Mouse (Mus musculus) olfactory bulb, adult 2 months (tissue): ENCODE data around the gene Gpc4. TPM values are rescaled to one million over a fixed set of nuclear protein-coding genes. Genes with fewer than 3 reads are reported as not detected.

ENCODE experiments used
- H3K27ac ChIP-seq: fragments of 200-500 bp; 2 replicates; pipeline ENCODE4 v1.5.1; 2012; ENCODE audit warnings: low read depth, low read length; ENCODE audit not compliant: insufficient read depth
- H3K4me1 ChIP-seq: fragments of 200-500 bp; 2 replicates; pipeline ENCODE4 v1.6.1; 2012; ENCODE audit warnings: low read length; ENCODE audit not compliant: control insufficient read depth, insufficient read depth
- H3K4me3 ChIP-seq: fragments of 200-500 bp; 2 replicates; pipeline ENCODE4 v1.5.1; 2012; ENCODE audit warnings: mild to moderate bottlenecking, low read depth, low read length, moderate library complexity; ENCODE audit not compliant: insufficient read depth
- CTCF ChIP-seq: fragments of 200-500 bp; IDR thresholded peaks from 2 replicates; pipeline ENCODE4 v1.5.1; 2012; ENCODE audit warnings: low read depth, mild to moderate bottlenecking, low read length, moderate library complexity; ENCODE audit not compliant: insufficient read depth
- POLR2A ChIP-seq: fragments of 200-500 bp; IDR thresholded peaks from 2 replicates; pipeline ENCODE4 v1.6.1; 2012; ENCODE audit warnings: mild to moderate bottlenecking, low read depth, low read length, moderate library complexity; ENCODE audit not compliant: insufficient read depth
- WGBS: fragments of 180-500 bp; shearing (Covaris S2); methylation state at CpG from one replicate; pipeline ENCODE4 v1.1.7; 2018; 5-methylcytosine and 5-hydroxymethylcytosine counted together
- polyA plus RNA-seq: library from polyadenylated mRNA; stranded (reverse); fragments of >200 nt; gene quantifications from 2 replicates; pipeline ENCODE4 v1.2.4, GENCODE M21; 2012; ENCODE audit warnings: low replicate concordance; ENCODE audit not compliant: missing spikeins, insufficient read depth, insufficient read length

The Gpc4 gene
- polyA plus RNA-seq, 1 experiment: not detected

GRCm38 (mm10) chrX:52167519-52168244, 2.6 kb upstream of the Gpc4 start:
- Histone ChIP-seq H3K4me3 (no peak overlapping the region), H3K4me1 (peaks cover 12% of the 10 kb centered on the region), H3K27ac (no peak overlapping the region)
- 77% methylated on average over 6 of the region's 6 CpGs for WGBS
- TF ChIP-seq POLR2A (no peak), CTCF (no peak)

GRCm38 (mm10) chrX:52165555-52165938, 495 bp upstream of the Gpc4 start:
- Histone ChIP-seq H3K4me1 (peaks cover 12% of the 10 kb centered on the region), H3K27ac (no peak overlapping the region), H3K4me3 (peak overlapping the region; percentile 50; the same call in 1 of the 2 replicates)
- TF ChIP-seq POLR2A (no peak), CTCF (no peak)
- 35% methylated on average over 5 of the region's 7 CpGs for WGBS

DNA sequence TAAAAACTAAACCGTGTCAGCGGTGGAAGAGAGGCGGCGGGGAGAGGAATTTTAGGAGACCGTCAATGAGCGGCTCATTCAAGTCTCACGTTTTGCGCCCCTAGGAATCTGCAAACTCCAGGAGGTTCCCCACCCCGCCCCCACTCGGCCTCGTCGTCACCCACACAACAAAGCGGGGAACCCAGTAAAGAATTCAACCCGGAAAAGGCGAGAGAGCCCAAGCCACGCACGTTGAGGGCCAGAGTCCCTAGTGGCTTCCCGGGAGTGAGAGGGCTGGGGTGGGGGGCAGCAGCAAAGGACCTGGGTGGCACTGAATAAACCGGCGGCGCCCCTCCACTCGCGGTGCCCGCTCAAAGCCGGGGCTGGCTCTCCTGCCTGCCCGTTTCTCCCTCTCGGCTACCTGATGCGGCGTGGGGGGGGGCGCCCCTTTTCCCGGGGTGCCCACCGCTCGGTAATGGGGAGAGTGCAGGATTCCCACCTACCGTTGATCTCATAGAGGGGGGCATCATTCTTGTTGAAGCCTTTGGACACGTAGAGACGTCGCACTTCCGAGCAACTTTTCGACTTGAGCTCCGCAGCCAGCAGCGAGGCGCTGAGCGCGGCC, 816 bp downstream of the Gpc4 start:
- WGBS: 18% methylated on average over 43 of the region's 44 CpGs
- no peak for TF ChIP-seq POLR2A
- TF ChIP-seq CTCF: no peak
- peak overlapping the region; percentile 50 for H3K4me3 ChIP-seq
- H3K27ac ChIP-seq: no peak overlapping the region
- peaks cover 12% of the 10 kb centered on the region for H3K4me1 ChIP-seq

- peaks cover 12% of the 10 kb centered on the region for H3K4me1 ChIP-seq
- H3K4me3 ChIP-seq: peak overlapping the region; percentile 50
- TF ChIP-seq POLR2A (no peak), CTCF (no peak)
- 21% methylated on average over 25 of the region's 25 CpGs for WGBS
- H3K27ac ChIP-seq: no peak overlapping the region
Measured at GRCm38 (mm10) chrX:52163418-52164133, 1.5 kb downstream of the Gpc4 start.

- Histone ChIP-seq H3K4me3 (no peak overlapping the region), H3K27ac (no peak overlapping the region), H3K4me1 (peaks cover 12% of the 10 kb centered on the region)
- 52% methylated on average over 6 of the region's 6 CpGs for WGBS
- TF ChIP-seq CTCF: no peak
- TF ChIP-seq POLR2A: no peak
Measured at GRCm38 (mm10) chrX:52162756-52163155, 2.3 kb downstream of the Gpc4 start.

DNA sequence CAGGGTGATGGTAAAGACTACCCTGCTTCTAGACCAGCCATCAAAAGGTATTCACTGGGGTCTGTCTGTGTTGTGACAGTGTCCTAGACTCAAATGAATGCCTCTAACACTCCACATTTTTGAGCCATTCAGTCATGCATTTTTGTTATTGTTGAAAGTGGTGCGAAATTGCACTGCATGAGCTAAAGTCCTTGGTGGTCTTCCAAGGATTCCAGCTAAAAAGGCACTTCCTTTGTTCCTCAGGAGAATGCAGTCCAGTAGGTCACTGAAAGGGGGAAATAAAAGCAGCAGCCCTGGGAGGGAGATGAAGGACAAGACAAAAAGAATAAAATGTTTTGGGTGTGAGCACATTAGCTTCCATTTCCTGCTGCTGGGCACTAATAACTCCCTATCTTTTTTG, 2.8 kb downstream of the Gpc4 start:
- no peak overlapping the region for H3K27ac ChIP-seq
- H3K4me1 ChIP-seq: peaks cover 12% of the 10 kb centered on the region
- TF ChIP-seq POLR2A: no peak
- 68% methylated on average over 1 of the region's 1 CpGs for WGBS
- no peak overlapping the region for H3K4me3 ChIP-seq

DNA sequence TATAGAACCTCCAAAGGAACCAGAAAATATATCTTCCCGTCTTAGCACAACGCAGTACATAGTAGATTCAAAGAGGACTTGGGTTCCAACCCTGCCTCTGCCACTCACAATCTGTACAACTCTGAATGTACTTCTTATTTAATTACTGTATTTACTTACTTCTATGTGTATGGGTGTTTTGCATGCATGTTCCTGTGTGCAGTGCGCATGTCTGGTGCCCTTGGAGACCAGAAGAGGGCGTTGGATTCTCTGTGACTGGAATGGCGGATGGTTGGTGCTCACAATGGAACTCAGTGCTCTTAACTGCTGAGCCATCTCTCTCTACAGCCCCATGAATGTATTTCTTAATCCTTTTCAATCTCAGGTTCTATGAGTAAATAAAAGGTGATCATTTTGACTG, 5.4 kb downstream of the Gpc4 start:
- TF ChIP-seq CTCF: no peak
- TF ChIP-seq POLR2A: no peak
- H3K4me3 ChIP-seq: no peak overlapping the region
- H3K4me1 ChIP-seq: peaks cover 8% of the 10 kb centered on the region; the same call in 1 of the 2 replicates
- H3K27ac ChIP-seq: no peak overlapping the region
- WGBS: 81% methylated on average over 5 of the region's 5 CpGs

GRCm38 (mm10) chrX:52155408-52155953, 9.6 kb downstream of the Gpc4 start:
- H3K4me1 ChIP-seq: no peaks in the 10 kb centered on the region
- TF ChIP-seq POLR2A (no peak), CTCF (no peak)
- no peak overlapping the region for H3K27ac ChIP-seq
- H3K4me3 ChIP-seq: no peak overlapping the region
- 89% methylated on average over 7 of the region's 7 CpGs for WGBS

GRCm38 (mm10) chrX:52154821-52155220, 10.2 kb downstream of the Gpc4 start:
- Histone ChIP-seq H3K27ac (no peak overlapping the region), H3K4me3 (no peak overlapping the region), H3K4me1 (no peaks in the 10 kb centered on the region)
- TF ChIP-seq CTCF: no peak
- no peak for TF ChIP-seq POLR2A
- WGBS: 91% methylated on average over 4 of the region's 4 CpGs
